Mouse (Mus musculus) liver, embryonic 14.5 days (tissue): Measurements from ENCODE around the gene Dguok. TPM values are rescaled to one million over a fixed set of nuclear protein-coding genes. Genes with fewer than 3 reads are reported as not detected.

ENCODE experiments used
- ATAC-seq: fragments of 200-750 bp; cut with Nextera tagmentation; 2 replicates; pipeline ENCODE4 v1.8.0; 2017; ENCODE audit warnings: moderate number of reproducible peaks, mild to moderate bottlenecking, moderate library complexity; ENCODE audit not compliant: insufficient read depth
- DNase-seq, 3 experiments: peaks; one replicate each; pipeline ENCODE4 v3.0.0-alpha.2; 2012 to 2013; ENCODE audit warnings: low read depth in 3 of 3, low spot score in 3 of 3
- H3K27ac ChIP-seq: fragments of 300-500 bp; sonication (generic); 2 replicates; pipeline ENCODE4 v1.5.1; 2014; ENCODE audit warnings: moderate library complexity, mild to moderate bottlenecking, control low read depth, inconsistent platforms
- H3K27me3 ChIP-seq: fragments of 300-500 bp; sonication (generic); 2 replicates; pipeline ENCODE4 v1.6.1; 2014; ENCODE audit warnings: mild to moderate bottlenecking, low read length, moderate library complexity; ENCODE audit not compliant: control insufficient read depth, insufficient read depth
- H3K36me3 ChIP-seq: fragments of 300-500 bp; sonication (generic); replicated peaks from 2 replicates; pipeline ENCODE4 v1.6.1; 2014; ENCODE audit warnings: low read depth; ENCODE audit not compliant: control insufficient read depth, insufficient read depth
- H3K4me1 ChIP-seq, 2 experiments: fragments of 200-500 bp in 1 of 2; fragments of 300-500 bp in 1 of 2; sonication (generic) in 1 of 2; replicated peaks; 2 replicates each; pipeline ENCODE4 v1.6.1; 2012 to 2014; ENCODE audit warnings: antibody characterized with exemption in 1 of 2, inconsistent platforms in 1 of 2, low read length in 1 of 2; ENCODE audit not compliant: control insufficient read depth in 2 of 2, insufficient read depth in 2 of 2
- H3K4me2 ChIP-seq: fragments of 300-500 bp; sonication (generic); 2 replicates; pipeline ENCODE4 v1.6.1; 2014; ENCODE audit warnings: low read depth, mild to moderate bottlenecking, control low read depth, moderate library complexity
- H3K4me3 ChIP-seq, 2 experiments: fragments of 200-500 bp in 1 of 2; fragments of 300-500 bp in 1 of 2; sonication (generic) in 1 of 2; 2 replicates each; pipeline ENCODE4 v1.5.1; 2012 to 2014; ENCODE audit warnings: low read depth in 2 of 2, low read length in 2 of 2, mild to moderate bottlenecking in 2 of 2, control low read depth in 1 of 2, inconsistent platforms in 1 of 2, moderate library complexity in 1 of 2; ENCODE audit not compliant: insufficient read depth in 1 of 2
- H3K9ac ChIP-seq: fragments of 300-500 bp; sonication (generic); replicated peaks from 2 replicates; pipeline ENCODE4 v1.6.1; 2014; ENCODE audit warnings: mild to moderate bottlenecking, control low read depth, moderate library complexity
- H3K9me3 ChIP-seq: fragments of 300-500 bp; sonication (generic); 2 replicates; pipeline ENCODE4 v1.6.1; 2016; ENCODE audit warnings: low read length, mixed read lengths; ENCODE audit not compliant: control insufficient read depth
- CTCF ChIP-seq: IDR thresholded peaks from 2 replicates; pipeline ENCODE4 v1.5.1; 2016; ENCODE audit warnings: antibody characterized with exemption, low read depth, control low read depth
- EP300 ChIP-seq: IDR thresholded peaks from 2 replicates; pipeline ENCODE4 v1.6.1; 2016; ENCODE audit warnings: antibody characterized with exemption, low read depth
- WGBS: fragments of 180-500 bp; shearing (Covaris S2); extraction: QIAGEN DNeasy Blood & Tissue Kit; methylation state at CpG from one replicate; pipeline ENCODE4 v1.1.7; 2014; ENCODE audit not compliant: insufficient replicate concordance; 5-methylcytosine and 5-hydroxymethylcytosine counted together
- polyA plus RNA-seq, 2 experiments: library from polyadenylated mRNA; depleted of rRNA in 1 of 2; stranded (reverse) in 1 of 2; unstranded in 1 of 2; fragments of >200 nt; fragmentation: Nextera tagmentation in 1 of 2; extraction: Ambion mirVana in 1 of 2; gene quantifications; 2 replicates each; pipeline versions ENCODE4 v1.2.1 to v1.2.3; 2012 to 2014

The Dguok gene
- polyA plus RNA-seq, 2 experiments, result 16.8 to 21.6 TPM

- Histone ChIP-seq H3K27me3 (no peaks in the 10 kb centered on the region), H3K4me3 (no peak overlapping the region), H3K36me3 (peaks cover 3% of the 10 kb centered on the region), H3K9ac (no peak overlapping the region), H3K9me3 (no peaks in the 10 kb centered on the region), H3K27ac (no peak overlapping the region), H3K4me2 (no peak overlapping the region), H3K4me1 (0 out of 4 replicates have a peak, but pooled peaks cover 0 to 2% of the 10 kb centered on the region in 2 experiments)
- ATAC-seq, result no peak
- DNase-seq, result no peak
- 85% methylated on average over 7 of the region's 7 CpGs for WGBS
- TF ChIP-seq EP300, result no peak
- TF ChIP-seq CTCF, result no peak
Measured at GRCm38 (mm10) chr6:83432966-83433365, 73.8 kb downstream of the Dguok start.

Other genes starting within 250 kb of the Dguok start
- 28.5 and 44.4 TPM in 2 replicates for gene Mthfd2, start 181.1 kb downstream of the Dguok start, polyA plus RNA-seq (2012; rRNA removed)
- 66.0 and 67.7 TPM in 2 replicates for gene Mthfd2, start 181.1 kb downstream of the Dguok start, polyA plus RNA-seq (2014; fragmentation: Nextera tagmentation; extraction: Ambion mirVana)
- gene Mob1a, start 181.0 kb downstream of the Dguok start, polyA plus RNA-seq (2012; rRNA removed), result 19.0 and 25.2 TPM in 2 replicates
- 39.4 and 43.3 TPM in 2 replicates for gene Mob1a, start 181.0 kb downstream of the Dguok start, polyA plus RNA-seq (2014; fragmentation: Nextera tagmentation; extraction: Ambion mirVana)
- gene Bola3, start 157.8 kb downstream of the Dguok start, polyA plus RNA-seq (2012; rRNA removed), result 28.8 and 92.1 TPM in 2 replicates
- 342 and 357 TPM in 2 replicates for gene Bola3, start 157.8 kb downstream of the Dguok start, polyA plus RNA-seq (2014; fragmentation: Nextera tagmentation; extraction: Ambion mirVana)
- gene Tet3, start 47.9 kb downstream of the Dguok start, polyA plus RNA-seq (2012; rRNA removed), result 3.0 and 3.1 TPM in 2 replicates
- 7.7 and 8.3 TPM in 2 replicates for gene Tet3, start 47.9 kb downstream of the Dguok start, polyA plus RNA-seq (2014; fragmentation: Nextera tagmentation; extraction: Ambion mirVana)
- 2.3 and 2.7 TPM in 2 replicates for gene Actg2, start 29.3 kb upstream of the Dguok start, polyA plus RNA-seq (2012; rRNA removed)
- gene Actg2, start 29.3 kb upstream of the Dguok start, polyA plus RNA-seq (2014; fragmentation: Nextera tagmentation; extraction: Ambion mirVana), result 1.4 and 2.4 TPM in 2 replicates
- 5.1 and 6.2 TPM in 2 replicates for gene Stambp, start 65.8 kb upstream of the Dguok start, polyA plus RNA-seq (2012; rRNA removed)
- 9.9 and 10.1 TPM in 2 replicates for gene Stambp, start 65.8 kb upstream of the Dguok start, polyA plus RNA-seq (2014; fragmentation: Nextera tagmentation; extraction: Ambion mirVana)
- gene Clec4f, start 149.2 kb upstream of the Dguok start, polyA plus RNA-seq (2012; rRNA removed), result 3.3 and 3.9 TPM in 2 replicates
- gene Clec4f, start 149.2 kb upstream of the Dguok start, polyA plus RNA-seq (2014; fragmentation: Nextera tagmentation; extraction: Ambion mirVana), result 4.1 and 5.3 TPM in 2 replicates
- 0.08 and 0.17 TPM in 2 replicates for gene Cd207, start 170.9 kb upstream of the Dguok start, polyA plus RNA-seq (2012; rRNA removed)
- 0.33 and 0.53 TPM in 2 replicates for gene Cd207, start 170.9 kb upstream of the Dguok start, polyA plus RNA-seq (2014; fragmentation: Nextera tagmentation; extraction: Ambion mirVana)
- gene Vax2, start 204.3 kb upstream of the Dguok start, polyA plus RNA-seq (2012; rRNA removed), result not detected in 2 replicates
- not detected in 2 replicates for gene Vax2, start 204.3 kb upstream of the Dguok start, polyA plus RNA-seq (2014; fragmentation: Nextera tagmentation; extraction: Ambion mirVana)
- gene Atp6v1b1, start 236.0 kb upstream of the Dguok start, polyA plus RNA-seq (2012; rRNA removed), result 0.02 TPM in 1 of 2 replicates, not detected in the other
- not detected in 2 replicates for gene Atp6v1b1, start 236.0 kb upstream of the Dguok start, polyA plus RNA-seq (2014; fragmentation: Nextera tagmentation; extraction: Ambion mirVana)